Mouse (Mus musculus) testis, adult 2 months (tissue): Measurements from ENCODE around the gene Galnt13.

ENCODE experiments used
- CTCF ChIP-seq: fragments of 200-500 bp; IDR thresholded peaks from 2 replicates; pipeline ENCODE4 v1.5.1; 2012; ENCODE audit warnings: low read depth, mild to moderate bottlenecking, inconsistent platforms, low read length, moderate library complexity; ENCODE audit not compliant: control insufficient read depth, insufficient read depth, insufficient replicate concordance
- POLR2A ChIP-seq: fragments of 200-500 bp; IDR thresholded peaks from 2 replicates; pipeline ENCODE4 v1.6.1; 2012; ENCODE audit warnings: low read depth, mild to moderate bottlenecking, inconsistent platforms, low read length, moderate library complexity; ENCODE audit not compliant: control insufficient read depth

- TF ChIP-seq CTCF (no peak), POLR2A (no peak)
These were observed 500.3 kb downstream of the Galnt13 start for GRCm38 (mm10) chr2:54936369-54936768.
